Mouse (Mus musculus): ENCODE results near the gene Pkd2. TPM values are rescaled to one million over a fixed set of nuclear protein-coding genes. Genes with fewer than 3 reads are reported as not detected.
A peak's percentile ranks its signal among the peaks of the same experiment; 100 is the strongest.

The Pkd2 gene
- polyA plus RNA-seq (2016; fragmentation: Nextera tagmentation; extraction: Ambion mirVana), result 21.8 and 24.1 TPM in 2 replicates

- Histone ChIP-seq H3K36me3 (no peaks in the 10 kb centered on the region), H3K27ac (peak within 1 kb of the TSS; percentile 94), H3K9ac (peak within 1 kb of the TSS; percentile 93), H3K4me1 (peaks cover 22% of the 10 kb centered on the region), H3K4me3 (peak within 1 kb of the TSS; percentile 73), H3K9me3 (replicated peaks) (no peaks in the 10 kb centered on the region), H3K27me3 (no peaks in the 10 kb centered on the region), H3K4me2 (replicated peaks) (peak within 1 kb of the TSS; percentile 68)
- 12% methylated on average over 46 of the region's 46 CpGs for WGBS
- peak; percentile 89 for ATAC-seq (ENCODE audit: low FRiP score)
Observed at GRCm38 (mm10) chr5:104458832-104459705, at the start of gene Pkd2. Gene Pkd2 (plus strand): TSS chr5:104459450.

- no peak overlapping the region for H3K27ac ChIP-seq
- no peaks in the 10 kb centered on the region for H3K27me3 ChIP-seq
- H3K4me3 ChIP-seq, result no peak overlapping the region
- 66% methylated on average over 2 of the region's 2 CpGs for WGBS
- H3K4me2 ChIP-seq (replicated peaks), result no peak overlapping the region
- H3K36me3 ChIP-seq, result no peaks in the 10 kb centered on the region
- no peak for ATAC-seq (ENCODE audit: low FRiP score)
- H3K9ac ChIP-seq, result no peak overlapping the region
- H3K4me1 ChIP-seq, result no peaks in the 10 kb centered on the region
- H3K9me3 ChIP-seq (replicated peaks), result no peaks in the 10 kb centered on the region
Observed at GRCm38 (mm10) chr5:104415999-104416398, 43.3 kb upstream of the Pkd2 start.

GRCm38 (mm10) chr5:104417028-104417427 lies 42.2 kb upstream of the Pkd2 start:
- H3K4me1 ChIP-seq, result no peaks in the 10 kb centered on the region
- 68% methylated on average over 3 of the region's 3 CpGs for WGBS
- H3K9ac ChIP-seq, result no peak overlapping the region

GRCm38 (mm10) chr5:104417721-104418120 lies 41.5 kb upstream of the Pkd2 start:
- 96% methylated on average over 1 of the region's 1 CpGs for WGBS
- H3K9me3 ChIP-seq (replicated peaks), result no peaks in the 10 kb centered on the region
- no peaks in the 10 kb centered on the region for H3K27me3 ChIP-seq
- ATAC-seq (ENCODE audit: low FRiP score), result no peak
- no peaks in the 10 kb centered on the region for H3K4me1 ChIP-seq
- no peaks in the 10 kb centered on the region for H3K36me3 ChIP-seq
- no peak overlapping the region for H3K4me3 ChIP-seq
- no peak overlapping the region for H3K9ac ChIP-seq
- H3K4me2 ChIP-seq (replicated peaks), result no peak overlapping the region
- no peak overlapping the region for H3K27ac ChIP-seq

More at GRCm38 (mm10) chr5:104417028-104417427, 42.2 kb upstream of the Pkd2 start:
- Histone ChIP-seq H3K27ac (no peak overlapping the region), H3K27me3 (no peaks in the 10 kb centered on the region), H3K4me2 (replicated peaks) (no peak overlapping the region), H3K4me3 (no peak overlapping the region), H3K36me3 (no peaks in the 10 kb centered on the region), H3K9me3 (replicated peaks) (no peaks in the 10 kb centered on the region)
- ATAC-seq (ENCODE audit: low FRiP score), result no peak

GRCm38 (mm10) chr5:104422039-104422438 lies 37.2 kb upstream of the Pkd2 start:
- Histone ChIP-seq H3K27ac (no peak overlapping the region), H3K27me3 (no peaks in the 10 kb centered on the region), H3K36me3 (no peaks in the 10 kb centered on the region), H3K9ac (no peak overlapping the region), H3K4me2 (replicated peaks) (no peak overlapping the region), H3K4me3 (no peak overlapping the region), H3K9me3 (replicated peaks) (no peaks in the 10 kb centered on the region), H3K4me1 (no peaks in the 10 kb centered on the region)
- 76% methylated on average over 2 of the region's 2 CpGs for WGBS
- no peak for ATAC-seq (ENCODE audit: low FRiP score)

GRCm38 (mm10) chr5:104423861-104424260 lies 35.4 kb upstream of the Pkd2 start:
- 83% methylated on average over 3 of the region's 3 CpGs for WGBS
- H3K27me3 ChIP-seq, result no peaks in the 10 kb centered on the region
- H3K27ac ChIP-seq, result no peak overlapping the region
- no peak for ATAC-seq (ENCODE audit: low FRiP score)
- H3K36me3 ChIP-seq, result no peaks in the 10 kb centered on the region
- H3K4me2 ChIP-seq (replicated peaks), result no peak overlapping the region
- H3K9me3 ChIP-seq (replicated peaks), result no peaks in the 10 kb centered on the region
- no peak overlapping the region for H3K9ac ChIP-seq
- H3K4me1 ChIP-seq, result no peaks in the 10 kb centered on the region
- H3K4me3 ChIP-seq, result no peak overlapping the region

- Histone ChIP-seq H3K9me3 (replicated peaks) (no peaks in the 10 kb centered on the region), H3K27me3 (no peaks in the 10 kb centered on the region), H3K4me2 (replicated peaks) (no peak overlapping the region), H3K27ac (no peak overlapping the region), H3K36me3 (no peaks in the 10 kb centered on the region), H3K4me1 (no peaks in the 10 kb centered on the region), H3K9ac (no peak overlapping the region), H3K4me3 (no peak overlapping the region)
- ATAC-seq (ENCODE audit: low FRiP score), result no peak
- WGBS, result 86% methylated on average over 8 of the region's 8 CpGs
Observed at GRCm38 (mm10) chr5:104425949-104426348, 33.3 kb upstream of the Pkd2 start.

GRCm38 (mm10) chr5:104432886-104433285 lies 26.4 kb upstream of the Pkd2 start:
- H3K4me3 ChIP-seq, result no peak overlapping the region
- H3K36me3 ChIP-seq, result no peaks in the 10 kb centered on the region
- H3K4me1 ChIP-seq, result no peaks in the 10 kb centered on the region
- H3K27me3 ChIP-seq, result peaks cover 4% of the 10 kb centered on the region; the same call in 1 of the 2 replicates
- no peak for ATAC-seq (ENCODE audit: low FRiP score)
- WGBS, result 43% methylated on average over 12 of the region's 12 CpGs
- H3K4me2 ChIP-seq (replicated peaks), result no peak overlapping the region
- no peaks in the 10 kb centered on the region for H3K9me3 ChIP-seq (replicated peaks)
- H3K27ac ChIP-seq, result no peak overlapping the region
- H3K9ac ChIP-seq, result no peak overlapping the region

- peaks cover 4% of the 10 kb centered on the region; the same call in 1 of the 2 replicates for H3K27me3 ChIP-seq
- no peak overlapping the region for H3K4me2 ChIP-seq (replicated peaks)
- H3K9me3 ChIP-seq (replicated peaks), result no peaks in the 10 kb centered on the region
- H3K36me3 ChIP-seq, result no peaks in the 10 kb centered on the region
- H3K9ac ChIP-seq, result no peak overlapping the region
- no peak overlapping the region for H3K4me3 ChIP-seq
- H3K27ac ChIP-seq, result no peak overlapping the region
- ATAC-seq (ENCODE audit: low FRiP score), result no peak
- 37% methylated on average over 6 of the region's 6 CpGs for WGBS
- no peaks in the 10 kb centered on the region for H3K4me1 ChIP-seq
Observed at GRCm38 (mm10) chr5:104433968-104434565, 25.2 kb upstream of the Pkd2 start.

GRCm38 (mm10) chr5:104434835-104435301 lies 24.4 kb upstream of the Pkd2 start, which contains the start of gene Spp1:
Gene Spp1 (plus strand): TSS chr5:104435118.
- Histone ChIP-seq H3K9me3 (replicated peaks) (no peaks in the 10 kb centered on the region), H3K36me3 (no peaks in the 10 kb centered on the region), H3K27me3 (peaks cover 4% of the 10 kb centered on the region; the same call in 1 of the 2 replicates), H3K4me2 (replicated peaks) (no peak within 1 kb of the TSS), H3K4me3 (no peak within 1 kb of the TSS), H3K4me1 (no peaks in the 10 kb centered on the region), H3K27ac (no peak within 1 kb of the TSS), H3K9ac (no peak within 1 kb of the TSS)
- 73% methylated on average over 7 of the region's 7 CpGs for WGBS
- no peak for ATAC-seq (ENCODE audit: low FRiP score)

- Histone ChIP-seq H3K4me3 (no peak overlapping the region), H3K27me3 (0 out of 2 replicates have a peak, but pooled peaks cover under 1% of the 10 kb centered on the region), H3K9me3 (replicated peaks) (no peaks in the 10 kb centered on the region), H3K4me1 (no peaks in the 10 kb centered on the region), H3K9ac (no peak overlapping the region), H3K4me2 (replicated peaks) (no peak overlapping the region), H3K27ac (no peak overlapping the region), H3K36me3 (no peaks in the 10 kb centered on the region)
- WGBS, result 86% methylated on average over 7 of the region's 7 CpGs
- no peak for ATAC-seq (ENCODE audit: low FRiP score)
Observed at GRCm38 (mm10) chr5:104436406-104437076, 22.7 kb upstream of the Pkd2 start.

GRCm38 (mm10) chr5:104442396-104442795 lies 16.9 kb upstream of the Pkd2 start:
- Histone ChIP-seq H3K9me3 (replicated peaks) (no peaks in the 10 kb centered on the region), H3K4me3 (no peak overlapping the region), H3K36me3 (no peaks in the 10 kb centered on the region), H3K27me3 (no peaks in the 10 kb centered on the region), H3K9ac (no peak overlapping the region), H3K27ac (no peak overlapping the region), H3K4me1 (no peaks in the 10 kb centered on the region), H3K4me2 (replicated peaks) (no peak overlapping the region)
- 68% methylated on average over 6 of the region's 6 CpGs for WGBS
- no peak for ATAC-seq (ENCODE audit: low FRiP score)
